Mouse (Mus musculus) right cerebral cortex, postnatal 10 days (tissue): ENCODE data around the gene Tfb2m.

Experiments used
- DNase-seq, 2 experiments: peaks; one replicate each; pipeline ENCODE4 v3.0.0; 2021; ENCODE audit warnings: low spot score in 2 of 2

The Tfb2m gene

GRCm38 (mm10) chr1:179545768-179546550 is at the start of gene Tfb2m, which contains the start of gene Cnst:
Tfb2m (minus strand) TSS chr1:179546267.
Cnst (plus strand) TSS chr1:179546370.
- peak; percentile 98 to 99 for DNase-seq

GRCm38 (mm10) chr1:179592972-179593371 is 46.9 kb upstream of the Tfb2m start:
- DNase-seq = no peak

GRCm38 (mm10) chr1:179592143-179592542 is 46.1 kb upstream of the Tfb2m start:
- DNase-seq = no peak

- DNase-seq = peak; percentile 76 to 88
Measured at GRCm38 (mm10) chr1:179591639-179592038, 45.6 kb upstream of the Tfb2m start.

- DNase-seq = peak; percentile 48 to 64
Measured at GRCm38 (mm10) chr1:179588230-179588629, 42.2 kb upstream of the Tfb2m start.

- DNase-seq = no peak
Measured at GRCm38 (mm10) chr1:179586430-179587095, 40.5 kb upstream of the Tfb2m start.

GRCm38 (mm10) chr1:179585646-179586045 is 39.6 kb upstream of the Tfb2m start:
- no peak for DNase-seq

GRCm38 (mm10) chr1:179584220-179584619 is 38.2 kb upstream of the Tfb2m start:
- DNase-seq = no peak

GRCm38 (mm10) chr1:179583090-179583489 is 37.0 kb upstream of the Tfb2m start:
- DNase-seq = no peak

- DNase-seq = no peak
Measured at GRCm38 (mm10) chr1:179582021-179582433, 36.0 kb upstream of the Tfb2m start.

GRCm38 (mm10) chr1:179581422-179581821 is 35.4 kb upstream of the Tfb2m start:
- DNase-seq = no peak

- no peak for DNase-seq
Measured at GRCm38 (mm10) chr1:179580200-179580599, 34.1 kb upstream of the Tfb2m start.

- no peak for DNase-seq
Measured at GRCm38 (mm10) chr1:179578625-179579024, 32.6 kb upstream of the Tfb2m start.

GRCm38 (mm10) chr1:179573650-179574206 is 27.7 kb upstream of the Tfb2m start:
- DNase-seq = no peak

GRCm38 (mm10) chr1:179571686-179572085 is 25.6 kb upstream of the Tfb2m start:
- DNase-seq = no peak

GRCm38 (mm10) chr1:179570482-179570881 is 24.4 kb upstream of the Tfb2m start:
- DNase-seq = no peak

- DNase-seq = no peak
Measured at GRCm38 (mm10) chr1:179568690-179569398, 22.8 kb upstream of the Tfb2m start.

GRCm38 (mm10) chr1:179567558-179567957 is 21.5 kb upstream of the Tfb2m start:
- DNase-seq = no peak

- no peak for DNase-seq
Measured at GRCm38 (mm10) chr1:179563926-179564325, 17.9 kb upstream of the Tfb2m start.

GRCm38 (mm10) chr1:179563211-179563610 is 17.1 kb upstream of the Tfb2m start:
- DNase-seq = no peak

- DNase-seq = no peak
Measured at GRCm38 (mm10) chr1:179560845-179561430, 14.9 kb upstream of the Tfb2m start.
